Mouse (Mus musculus) cerebellum, adult 18-20 months (tissue): ENCODE data around the gene Gpc6.

Source experiments
- DNase-seq, 2 experiments: peaks; one replicate each; pipeline ENCODE4 v3.0.0; 2021

Gene Gpc6

GRCm38 (mm10) chr14:116924876-116925601 lies at the start of gene Gpc6:
TSS of gene Gpc6 (plus strand) at chr14:116925315.
- DNase-seq, result peak; percentile 71 to 83

- no peak for DNase-seq
Measured at GRCm38 (mm10) chr14:116882480-116883044, 42.6 kb upstream of the Gpc6 start.

- DNase-seq, result no peak
Measured at GRCm38 (mm10) chr14:116894316-116894715, 30.8 kb upstream of the Gpc6 start.

GRCm38 (mm10) chr14:116897971-116898370 lies 27.1 kb upstream of the Gpc6 start:
- no peak for DNase-seq

- no peak for DNase-seq
Measured at GRCm38 (mm10) chr14:116911768-116912167, 13.3 kb upstream of the Gpc6 start.

- DNase-seq, result no peak
Measured at GRCm38 (mm10) chr14:116916874-116917273, 8.2 kb upstream of the Gpc6 start.

- DNase-seq, result no peak
Measured at GRCm38 (mm10) chr14:116924266-116924665, 849 bp upstream of the Gpc6 start.

- peak; percentile 11 to 47 for DNase-seq
Measured at GRCm38 (mm10) chr14:116925691-116926403, 732 bp downstream of the Gpc6 start.

GRCm38 (mm10) chr14:116926404-116927171 lies 1.5 kb downstream of the Gpc6 start:
- peak; percentile 40 to 56 for DNase-seq

GRCm38 (mm10) chr14:116927341-116928315 lies 2.5 kb downstream of the Gpc6 start:
- no peak for DNase-seq

GRCm38 (mm10) chr14:116928395-116928794 lies 3.3 kb downstream of the Gpc6 start:
- no peak for DNase-seq

- no peak for DNase-seq
Measured at GRCm38 (mm10) chr14:116928796-116929529, 3.8 kb downstream of the Gpc6 start.

- DNase-seq, result no peak
Measured at GRCm38 (mm10) chr14:116933825-116934224, 8.7 kb downstream of the Gpc6 start.

- no peak for DNase-seq
Measured at GRCm38 (mm10) chr14:116937910-116938560, 12.9 kb downstream of the Gpc6 start.

GRCm38 (mm10) chr14:116938735-116939134 lies 13.6 kb downstream of the Gpc6 start:
- no peak for DNase-seq

- DNase-seq, result no peak
Measured at GRCm38 (mm10) chr14:116939561-116939960, 14.4 kb downstream of the Gpc6 start.

GRCm38 (mm10) chr14:116941772-116942171 lies 16.7 kb downstream of the Gpc6 start:
- no peak for DNase-seq

- no peak for DNase-seq
Measured at GRCm38 (mm10) chr14:116943751-116944150, 18.6 kb downstream of the Gpc6 start.

GRCm38 (mm10) chr14:116945975-116946374 lies 20.9 kb downstream of the Gpc6 start:
- no peak for DNase-seq

GRCm38 (mm10) chr14:116947461-116947860 lies 22.3 kb downstream of the Gpc6 start:
- no peak for DNase-seq
